Mouse (Mus musculus) cerebellum, adult 2 months (tissue): Measurements from ENCODE around the gene Fam107b. TPM values are rescaled to one million over a fixed set of nuclear protein-coding genes. Genes with fewer than 3 reads are reported as not detected.
A peak's percentile ranks its signal among the peaks of the same experiment; 100 is the strongest.
"Not testable (repeated sequence)": the region's sequence is repeated elsewhere in the genome, so short reads cannot be mapped to it uniquely, and the experiment has no call there.

Experiments used
- DNase-seq, 2 experiments: peaks; one replicate each; pipeline ENCODE4 v3.0.0; 2021
- H3K27ac ChIP-seq: fragments of 200-500 bp; 2 replicates; pipeline ENCODE4 v1.5.1; 2012; ENCODE audit warnings: low read length, control low read depth, inconsistent platforms; ENCODE audit not compliant: insufficient read depth
- H3K27me3 ChIP-seq: fragments of 200-500 bp; 2 replicates; pipeline ENCODE4 v1.6.1; 2012; ENCODE audit warnings: inconsistent platforms, mild to moderate bottlenecking, low read length, moderate library complexity; ENCODE audit not compliant: control insufficient read depth, insufficient read depth
- H3K4me1 ChIP-seq: fragments of 200-500 bp; 2 replicates; pipeline ENCODE4 v1.6.1; 2011; ENCODE audit warnings: low read length; ENCODE audit not compliant: control insufficient read depth, insufficient read depth
- H3K4me3 ChIP-seq: fragments of 200-500 bp; replicated peaks from 2 replicates; pipeline ENCODE3; 2011; ENCODE audit warnings: mild to moderate bottlenecking, low read depth, low read length, control low read depth; ENCODE audit not compliant: insufficient read depth
- CTCF ChIP-seq: fragments of 200-500 bp; IDR thresholded peaks from 2 replicates; pipeline ENCODE4 v1.5.1; 2011; ENCODE audit warnings: low read depth, mild to moderate bottlenecking, control low read depth, low read length, moderate library complexity, borderline replicate concordance; ENCODE audit not compliant: insufficient read depth
- POLR2A ChIP-seq: fragments of 200-500 bp; IDR thresholded peaks from 2 replicates; pipeline ENCODE4 v1.6.1; 2011; ENCODE audit warnings: low read length, control low read depth, borderline replicate concordance; ENCODE audit not compliant: insufficient read depth
- WGBS: fragments of 180-500 bp; shearing (Covaris S2); methylation state at CpG from one replicate; pipeline ENCODE4 v1.1.7; 2018; 5-methylcytosine and 5-hydroxymethylcytosine counted together
- polyA plus RNA-seq: library from polyadenylated mRNA; depleted of rRNA; stranded (reverse); fragments of >200 nt; gene quantifications from 2 replicates; pipeline ENCODE4 v1.2.3, GENCODE M21; 2012

The Fam107b gene
- polyA plus RNA-seq, 1 experiment, result 63.7 TPM

DNA sequence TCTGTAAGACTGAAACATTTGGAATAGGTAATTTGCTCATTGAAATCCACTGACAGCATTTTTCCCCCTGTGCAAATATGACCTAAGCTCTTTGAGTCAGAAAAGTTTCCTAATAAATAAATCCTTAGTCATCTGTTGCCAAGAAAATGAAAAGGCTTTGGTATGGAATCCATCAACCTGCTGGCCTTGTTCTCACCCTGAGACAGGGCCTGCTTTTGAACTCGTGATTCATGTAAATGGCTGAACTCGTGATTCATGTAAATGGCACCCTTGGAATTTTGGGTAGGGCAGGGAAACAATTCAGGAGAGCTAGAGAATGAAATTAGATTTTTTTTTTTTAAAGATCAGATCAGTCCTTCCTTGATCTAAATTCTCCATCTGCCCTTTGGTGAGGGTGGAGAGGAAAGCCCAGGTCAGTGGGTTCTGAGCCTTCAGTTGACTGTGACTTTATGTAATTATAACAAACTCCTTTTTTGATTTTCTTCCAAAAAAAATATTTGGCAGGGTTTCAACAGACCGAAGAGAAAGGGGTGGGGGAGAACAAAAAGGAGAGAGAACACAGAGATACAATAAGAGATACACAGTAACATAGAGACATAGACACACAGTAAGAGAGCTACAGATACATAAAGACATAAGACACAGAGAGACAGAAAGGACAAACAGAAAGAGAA, 142.2 kb downstream of the Fam107b start:
- Histone ChIP-seq H3K4me1 (peaks cover 3% of the 10 kb centered on the region; the same call in 1 of the 2 replicates), H3K4me3 (no peak overlapping the region), H3K27ac (no peak overlapping the region), H3K27me3 (no peaks in the 10 kb centered on the region)
- no peak for TF ChIP-seq POLR2A
- TF ChIP-seq CTCF, result no peak
- 56% methylated on average over 3 of the region's 3 CpGs for WGBS
- no peak for DNase-seq

DNA sequence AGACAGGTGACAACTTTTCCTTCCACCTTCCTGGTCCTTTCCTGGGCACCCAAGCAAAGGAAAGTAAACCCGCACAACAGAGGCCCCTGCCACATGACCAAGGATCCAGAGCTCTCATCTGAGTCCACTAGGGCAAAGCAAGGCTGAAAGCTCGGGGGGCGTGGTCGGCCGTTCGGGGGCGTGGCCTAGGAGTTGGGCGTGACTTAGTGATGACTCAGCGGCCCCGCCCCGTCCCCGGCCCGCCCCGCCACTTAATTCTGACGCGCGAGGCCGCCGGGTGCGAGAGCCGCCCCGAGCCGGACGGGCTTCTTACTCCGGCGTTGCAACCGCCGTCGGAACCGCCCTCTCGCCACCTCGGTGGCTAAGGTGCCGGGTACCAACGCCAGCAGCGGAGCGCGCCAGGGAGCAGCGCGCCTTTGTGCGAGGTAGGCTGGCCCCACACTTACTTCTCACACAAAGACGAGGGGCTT, 143.0 kb downstream of the Fam107b start:
- H3K4me1 ChIP-seq, result peaks cover 3% of the 10 kb centered on the region; the same call in 1 of the 2 replicates
- no peak for TF ChIP-seq CTCF
- peak; percentile 52; the same call in 1 of the 2 replicates for TF ChIP-seq POLR2A
- peak; percentile 89 to 95 for DNase-seq
- H3K27me3 ChIP-seq, result no peaks in the 10 kb centered on the region
- WGBS, result 2% methylated on average over 41 of the region's 41 CpGs
- peak overlapping the region; percentile 72 for H3K4me3 ChIP-seq
- peak overlapping the region; percentile 8; the same call in 1 of the 2 replicates for H3K27ac ChIP-seq

DNA sequence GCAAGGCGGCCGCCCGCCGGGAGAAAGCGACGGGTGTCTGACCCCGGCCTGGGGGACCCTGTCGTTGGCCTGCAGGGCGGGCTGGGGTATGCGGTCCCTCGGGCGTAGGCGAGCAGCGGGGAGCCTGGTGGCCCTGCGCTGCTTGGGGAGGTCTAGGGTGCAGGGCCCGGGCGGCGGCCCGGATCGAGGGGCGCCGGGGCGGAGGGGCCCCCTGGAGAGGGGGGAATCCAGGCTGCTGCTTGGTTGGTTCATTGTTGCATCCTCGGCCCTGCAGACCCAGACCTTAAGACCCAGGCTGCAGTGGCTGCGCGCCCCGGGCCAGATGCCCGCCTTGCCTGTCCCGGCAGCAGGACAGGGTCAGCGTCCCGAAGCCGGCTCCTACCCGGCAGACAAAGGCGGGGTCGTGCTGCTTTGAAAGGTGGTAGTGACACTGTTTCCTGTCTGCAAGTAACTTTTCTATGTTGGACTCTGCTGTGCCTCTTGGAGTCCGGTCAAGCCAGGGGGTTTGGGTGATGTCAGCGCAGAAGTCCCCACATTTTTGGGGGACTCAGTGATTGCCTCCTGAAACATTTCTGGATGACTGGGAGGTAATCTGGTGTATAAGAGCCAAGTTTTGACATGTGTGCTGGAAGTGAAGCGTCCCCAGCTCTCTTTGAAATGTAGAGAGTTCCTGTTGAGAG, 143.5 kb downstream of the Fam107b start:
- H3K4me1 ChIP-seq, result peaks cover 3% of the 10 kb centered on the region; the same call in 1 of the 2 replicates
- 2% methylated on average over 38 of the region's 38 CpGs for WGBS
- TF ChIP-seq CTCF (no peak), POLR2A (no peak)
- DNase-seq, result peak; percentile 45 to 58
- H3K27ac ChIP-seq, result peak overlapping the region; percentile 8; the same call in 1 of the 2 replicates
- H3K27me3 ChIP-seq, result no peaks in the 10 kb centered on the region
- H3K4me3 ChIP-seq, result peak overlapping the region; percentile 72

DNA sequence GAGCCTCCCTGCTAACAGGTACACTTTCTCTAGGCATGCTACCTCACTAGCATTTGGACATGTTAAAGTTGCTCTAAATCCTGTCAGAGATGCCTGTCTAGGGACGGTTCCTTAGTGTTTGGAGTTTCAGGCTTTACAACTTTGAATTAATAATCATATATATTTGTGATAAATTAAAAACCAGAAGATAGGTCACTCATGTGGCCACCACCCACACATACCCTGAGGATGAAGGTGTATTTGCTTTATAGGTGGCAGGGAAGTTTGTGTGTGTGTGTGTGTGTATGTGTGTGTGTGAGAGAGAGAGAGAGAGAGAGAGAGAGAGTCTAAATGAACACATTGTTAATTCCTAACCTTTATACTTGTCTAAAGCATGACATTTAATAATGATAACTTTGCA, 144.2 kb downstream of the Fam107b start:
- H3K4me1 ChIP-seq, result peaks cover 3% of the 10 kb centered on the region; the same call in 1 of the 2 replicates
- no peaks in the 10 kb centered on the region for H3K27me3 ChIP-seq
- no peak for DNase-seq
- WGBS, result 39% methylated on average over 1 of the region's 1 CpGs
- H3K4me3 ChIP-seq, result peak overlapping the region; percentile 72
- no peak overlapping the region for H3K27ac ChIP-seq
- no peak for TF ChIP-seq CTCF
- no peak for TF ChIP-seq POLR2A

DNA sequence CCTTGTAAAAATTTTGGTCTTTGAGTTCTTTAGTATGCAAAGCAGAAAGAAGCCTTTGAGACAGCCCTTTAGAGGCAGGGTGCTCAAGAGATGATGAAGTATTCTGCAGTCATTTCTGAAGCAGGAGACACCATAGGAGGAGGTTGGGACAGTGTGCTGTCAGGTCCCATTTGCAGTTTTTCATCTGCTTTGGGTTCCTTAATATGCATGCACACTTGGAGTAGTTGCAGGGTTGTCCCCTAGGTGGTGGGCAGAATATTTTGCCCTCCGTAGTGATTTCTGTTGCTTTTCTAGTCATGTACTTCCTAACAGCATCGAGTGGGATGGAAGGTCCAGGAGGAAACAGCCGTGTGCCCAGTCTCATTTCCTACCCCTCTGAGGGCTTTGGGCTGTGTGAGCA, 145.1 kb downstream of the Fam107b start:
- Histone ChIP-seq H3K27ac (no peak overlapping the region), H3K4me1 (peaks cover 3% of the 10 kb centered on the region; the same call in 1 of the 2 replicates), H3K27me3 (no peaks in the 10 kb centered on the region), H3K4me3 (peak overlapping the region; percentile 17)
- WGBS, result 27% methylated on average over 3 of the region's 3 CpGs
- TF ChIP-seq CTCF, result no peak
- no peak for TF ChIP-seq POLR2A
- DNase-seq, result no peak

DNA sequence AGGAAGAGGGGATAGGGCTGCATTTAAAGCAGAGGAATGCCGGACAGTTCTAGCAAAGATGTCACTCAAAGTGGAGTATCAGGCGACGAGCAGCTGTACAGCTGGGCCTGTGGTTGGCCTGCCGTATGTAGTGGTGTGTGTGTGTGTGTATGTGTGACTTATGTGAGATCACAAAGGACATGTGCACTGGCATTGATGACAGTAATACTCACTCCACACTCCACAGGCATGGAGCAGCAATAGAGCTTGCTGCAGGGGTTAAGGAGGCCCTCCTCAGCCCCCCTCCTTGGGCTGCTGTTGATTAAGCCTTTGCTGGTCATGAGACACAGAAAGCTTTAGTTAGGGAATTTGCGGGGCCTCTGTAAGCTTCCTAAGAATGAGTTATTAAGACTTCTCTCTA, 147.0 kb downstream of the Fam107b start:
- DNase-seq, result no peak
- H3K27me3 ChIP-seq, result no peaks in the 10 kb centered on the region
- WGBS, result 79% methylated on average over 5 of the region's 5 CpGs
- peaks cover 9% of the 10 kb centered on the region for H3K4me1 ChIP-seq
- H3K4me3 ChIP-seq, result no peak overlapping the region
- H3K27ac ChIP-seq, result no peak overlapping the region
- TF ChIP-seq POLR2A (no peak), CTCF (no peak)

DNA sequence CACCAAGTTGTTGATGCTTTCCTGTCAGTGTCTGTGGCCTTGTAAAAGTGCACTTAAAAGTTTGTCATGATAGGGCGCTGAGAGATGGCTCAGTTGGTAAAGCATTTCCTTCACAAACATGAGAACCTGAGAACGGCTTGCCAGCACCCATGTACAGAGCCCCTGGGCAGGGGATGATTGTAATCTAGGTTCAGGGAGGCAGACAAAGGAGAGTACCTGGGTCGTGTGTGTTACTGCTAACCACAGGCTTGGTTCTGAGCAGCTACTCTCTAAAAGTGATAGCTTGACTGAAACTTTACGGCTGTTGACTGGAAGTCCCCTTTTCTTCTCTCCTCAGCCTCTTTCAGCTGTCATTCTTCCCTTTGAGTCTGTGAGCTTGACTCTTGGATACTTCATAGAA, 147.6 kb downstream of the Fam107b start:
- H3K4me1 ChIP-seq, result peaks cover 9% of the 10 kb centered on the region
- no peaks in the 10 kb centered on the region for H3K27me3 ChIP-seq
- no peak for DNase-seq
- WGBS, result 89% methylated on average over 4 of the region's 4 CpGs
- no peak overlapping the region for H3K27ac ChIP-seq
- H3K4me3 ChIP-seq, result no peak overlapping the region
- TF ChIP-seq CTCF (no peak), POLR2A (no peak)

DNA sequence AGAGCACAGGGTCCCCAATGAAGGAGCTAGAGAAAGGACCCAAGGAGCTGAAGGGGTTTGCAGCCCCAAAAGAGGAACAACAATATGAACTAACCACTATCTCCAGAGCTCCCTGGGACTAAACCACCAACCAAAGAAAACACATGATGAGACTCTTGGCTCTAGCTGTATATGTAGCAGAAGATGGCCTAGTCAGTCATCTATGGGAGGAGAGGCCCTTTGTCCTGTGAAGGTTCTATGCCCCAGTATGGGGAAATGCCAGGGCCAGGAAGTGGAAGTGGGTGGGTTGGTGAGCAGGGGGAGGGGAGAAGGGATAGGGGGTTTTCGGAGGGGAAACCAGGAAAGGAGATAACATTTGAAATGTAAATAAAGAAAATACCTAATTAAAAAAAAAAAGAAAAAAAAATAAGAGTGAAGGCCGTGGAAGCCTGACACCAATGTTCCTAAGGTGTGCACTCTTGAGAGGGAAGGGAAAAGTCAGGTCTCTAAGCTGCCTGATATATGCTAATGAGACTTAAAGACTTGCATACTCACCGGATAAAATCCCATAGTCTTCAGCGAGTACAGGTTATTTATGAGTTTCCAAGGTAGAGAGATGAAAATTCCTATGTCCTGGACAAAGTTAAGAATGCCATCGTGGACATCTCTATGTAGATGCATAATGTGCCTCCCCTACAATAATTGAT, 149.3 kb downstream of the Fam107b start:
- 96% methylated on average over 5 of the region's 5 CpGs for WGBS
- not testable (repeated sequence) for H3K27me3 ChIP-seq, DNase-seq, H3K4me1 ChIP-seq, H3K4me3 ChIP-seq, H3K27ac ChIP-seq
